Comparison of ENCODE assay signal across 1 mouse cellular context in the genomic region with DNA sequence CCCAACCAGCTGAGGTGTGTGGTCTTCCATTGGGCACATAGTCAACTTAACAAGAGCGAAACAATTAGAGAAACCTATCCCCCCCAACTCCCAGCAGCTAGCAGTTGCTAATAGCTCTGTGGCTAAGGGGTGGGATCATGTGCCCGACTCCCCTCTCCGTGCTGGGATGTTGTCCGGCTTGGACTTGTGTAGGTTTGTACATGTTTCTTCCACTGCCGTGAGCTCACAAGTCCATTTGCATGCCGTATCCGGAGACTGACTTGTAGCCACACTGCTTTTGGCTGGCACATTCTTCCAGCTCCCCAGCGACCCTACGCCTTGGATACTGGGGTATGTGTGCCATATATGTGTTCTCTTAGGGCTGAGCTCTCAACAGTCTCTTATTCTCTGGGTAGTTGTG.
TF ChIP-seq lines count a peak whose summit lies in the region.

No protein-coding gene starts in this region.

TF ChIP-seq in CH12.LX, 34 proteins besides CTCF, POLR2A, EP300 and RAD21:
- TF ChIP-seq CHD1 (IDR thresholded peaks at IDR 0.05; ENCODE audit: low read depth, low read length): no peak
- TF ChIP-seq IRF4 (IDR thresholded peaks at IDR 0.05; ENCODE audit: low read depth, low read length): no peak
- no peak for TF ChIP-seq BHLHE40 (IDR thresholded peaks at IDR 0.05; ENCODE audit: low read depth, low read length)
- TF ChIP-seq ETS1 (conservative IDR thresholded peaks at IDR 0.05; ENCODE audit: low read depth, low read length): no peak
- no peak for TF ChIP-seq POLR2AphosphoS2 (IDR thresholded peaks at IDR 0.05; ENCODE audit: low read depth, low read length)
- no peak for TF ChIP-seq TCF12 (IDR thresholded peaks at IDR 0.05; ENCODE audit: low read depth, low read length)
- no peak for TF ChIP-seq PAX5 (IDR thresholded peaks at IDR 0.05; ENCODE audit: low read length)
